ENCODE assay signal across 25 mouse cellular contexts in genomic region chr10:96407846-96408245, GRCm38 (mm10).
DNase-seq lines count a peak whose midpoint lies in the region; ATAC-seq and TF ChIP-seq lines count a peak whose summit lies in the region.
"Had no signal": no experiment of that assay in that cellular context is flagged by ENCODE, and none has a peak within 500 bp of the region (broad histone marks: within the 10 kb centered on the region; RNA-seq: fewer than 3 reads in every experiment).

No protein-coding gene starts in this region.

- no peak overlapping the region for H3K27ac ChIP-seq in liver, adult 2 months (replicated peaks; ENCODE audit: insufficient read depth, low read depth, low read length)
- H3K27ac ChIP-seq in CH12.LX (ENCODE audit: insufficient read depth, low read depth), result no peak overlapping the region
- peak overlapping the region; percentile 19; the same call in 1 of the 2 replicates for H3K27ac ChIP-seq in macrophage
- no peak overlapping the region for H3K27ac ChIP-seq in heart, embryonic 10.5 days
- H3K27ac ChIP-seq: embryonic facial prominence, embryonic 15.5 days; hindbrain, embryonic 15.5 days; layer of hippocampus, adult 2 months; limb, embryonic 13.5 days; liver, embryonic 14.5 days; lung, embryonic 15.5 days; stomach, embryonic 15.5 days had no signal

- no peak overlapping the region for H3K9ac ChIP-seq in liver, adult 2 months (ENCODE audit: low read depth, low read length)
- peak overlapping the region; percentile 27; the same call in 1 of the 2 replicates for H3K9ac ChIP-seq in CH12.LX (ENCODE audit: insufficient read depth, low read depth)
- H3K9ac ChIP-seq: embryonic facial prominence, embryonic 15.5 days; hindbrain, embryonic 15.5 days; limb, embryonic 13.5 days; liver, embryonic 14.5 days; lung, embryonic 15.5 days; stomach, embryonic 15.5 days had no signal

- no peak for ATAC-seq in erythroblast, adult 5-6 weeks (replicated peaks; ENCODE audit: low FRiP score, poor library complexity, severe bottlenecking)
- ATAC-seq: forebrain, embryonic 16.5 days; intestine, embryonic 16.5 days had no signal

- no peak for TF ChIP-seq POLR2A in liver, adult 2 months (IDR thresholded peaks at IDR 0.05; ENCODE audit: extremely low read depth, insufficient read depth, low read length)
- TF ChIP-seq POLR2A in CH12.LX (IDR thresholded peaks at IDR 0.05; ENCODE audit: low read depth, low read length), result no peak

- no peaks in the 10 kb centered on the region for H3K4me1 ChIP-seq in liver, adult 2 months (ENCODE audit: control insufficient read depth, insufficient read depth, low read length)
- H3K4me1 ChIP-seq in CH12.LX (ENCODE audit: control insufficient read depth in 1 of 2, insufficient read depth in 2 of 2), result peaks cover 12 to 15% of the 10 kb centered on the region in 2 experiments
- H3K4me1 ChIP-seq in heart, embryonic 10.5 days, result no peaks in the 10 kb centered on the region
- H3K4me1 ChIP-seq: embryonic facial prominence, embryonic 15.5 days; hindbrain, embryonic 15.5 days; limb, embryonic 13.5 days; lung, embryonic 15.5 days; stomach, embryonic 15.5 days had no signal

- H3K36me3 ChIP-seq in liver, adult 2 months (ENCODE audit: control insufficient read depth, insufficient read depth, low read length), result no peaks in the 10 kb centered on the region
- H3K36me3 ChIP-seq in CH12.LX (replicated peaks in 1 of 2; ENCODE audit: control insufficient read depth in 1 of 2, insufficient read depth in 1 of 2, low read length in 1 of 2), result no peaks in the 10 kb centered on the region
- no peaks in the 10 kb centered on the region for H3K36me3 ChIP-seq in macrophage (ENCODE audit: inconsistent target)
- no peaks in the 10 kb centered on the region for H3K36me3 ChIP-seq in heart, embryonic 10.5 days
- H3K36me3 ChIP-seq: embryonic facial prominence, embryonic 15.5 days; hindbrain, embryonic 15.5 days; limb, embryonic 13.5 days; lung, embryonic 15.5 days; stomach, embryonic 15.5 days had no signal

- no peaks in the 10 kb centered on the region for H3K79me2 ChIP-seq in liver, adult 2 months (ENCODE audit: control insufficient read depth, insufficient read depth, low read length)
- H3K79me2 ChIP-seq in CH12.LX (replicated peaks; ENCODE audit: control insufficient read depth, extremely low read depth, insufficient read depth, poor library complexity, severe bottlenecking), result no peaks in the 10 kb centered on the region
- no peaks in the 10 kb centered on the region for H3K79me2 ChIP-seq in macrophage (ENCODE audit: inconsistent target)

- no peak for TF ChIP-seq EP300 in CH12.LX (IDR thresholded peaks at IDR 0.05; ENCODE audit: low read length)

- DNase-seq in liver, adult 2 months (ENCODE audit: extremely low read depth, low read depth, low spot score), result peak; percentile 3
- no peak for DNase-seq in liver
- peak; percentile 30 for DNase-seq in CH12.LX (ENCODE audit: extremely low read depth)
- DNase-seq in heart, embryonic 10.5 days (ENCODE audit: low spot score), result no peak
- no peak for DNase-seq in embryo, embryonic 11 days
- DNase-seq: adrenal gland, postnatal 14 days; cerebellum, adult 8-10 months; cerebellum, postnatal 36 days; gastrocnemius, postnatal 14 days; kidney, adult 9 months; kidney, postnatal 14 days; lung, postnatal 36 days; thymus, postnatal 4 days had no signal

- in situ Hi-C loops in CH12.LX (cut with MboI; ENCODE audit: low pct_ligation_motif_present, low pct_unique_long_range_greater_than_20kb, low sequenced_read_pairs), result no loop called here

- dilution Hi-C loops in CH12.LX (cut with MboI; ENCODE audit: extremely low pct_ligation_motif_present, extremely low pct_unique_long_range_greater_than_20kb, low sequenced_read_pairs), result no loop called here

- H3K27me3 ChIP-seq in liver, adult 2 months (ENCODE audit: control insufficient read depth, insufficient read depth, low read length), result no peaks in the 10 kb centered on the region
- no peaks in the 10 kb centered on the region for H3K27me3 ChIP-seq in CH12.LX (replicated peaks)
- no peaks in the 10 kb centered on the region for H3K27me3 ChIP-seq in heart, embryonic 10.5 days (ENCODE audit: insufficient read depth, poor library complexity, severe bottlenecking)
- H3K27me3 ChIP-seq: embryonic facial prominence, embryonic 15.5 days; hindbrain, embryonic 15.5 days; limb, embryonic 13.5 days; lung, embryonic 15.5 days; stomach, embryonic 15.5 days had no signal

- peak overlapping the region; percentile 26; the same call in 1 of the 2 replicates for H3K4me2 ChIP-seq in CH12.LX (ENCODE audit: insufficient read depth, low read depth, poor library complexity, severe bottlenecking)
- H3K4me2 ChIP-seq: embryonic facial prominence, embryonic 15.5 days; hindbrain, embryonic 15.5 days; limb, embryonic 13.5 days; lung, embryonic 15.5 days; midbrain, embryonic 11.5 days; stomach, embryonic 15.5 days had no signal

- no peaks in the 10 kb centered on the region for H3K9me3 ChIP-seq in CH12.LX (replicated peaks; ENCODE audit: low read length)
- no peaks in the 10 kb centered on the region for H3K9me3 ChIP-seq in heart, embryonic 10.5 days
- H3K9me3 ChIP-seq: embryonic facial prominence, embryonic 15.5 days; hindbrain, embryonic 15.5 days; limb, embryonic 13.5 days; lung, embryonic 15.5 days; stomach, embryonic 15.5 days had no signal

- no peak for TF ChIP-seq CTCF in liver, adult 2 months (IDR thresholded peaks at IDR 0.05; ENCODE audit: low read depth, low read length)
- no peak for TF ChIP-seq CTCF in CH12.LX (conservative IDR thresholded peaks at IDR 0.05 in 1 of 2, IDR thresholded peaks at IDR 0.05 in 1 of 2; ENCODE audit: low read depth in 2 of 2, low read length in 2 of 2)

- WGBS in liver, adult 2 months, result 69% methylated on average over 3 of the region's 3 CpGs
- 7% methylated on average over 3 of the region's 3 CpGs for WGBS in macrophage (ENCODE audit: missing documents)
- WGBS in heart, embryonic 10.5 days, result 58% methylated on average over 3 of the region's 3 CpGs

- no peak for TF ChIP-seq RAD21 in CH12.LX (IDR thresholded peaks at IDR 0.05; ENCODE audit: low read depth, low read length)

- H3K4me3 ChIP-seq in liver, adult 2 months (ENCODE audit: insufficient read depth, low read depth, low read length), result no peak overlapping the region
- H3K4me3 ChIP-seq in CH12.LX (replicated peaks in 1 of 3; ENCODE audit: low read depth in 2 of 3, low read length in 2 of 3, poor library complexity in 1 of 3) (no peak overlapping the region), macrophage (ENCODE audit: inconsistent target) (no peak overlapping the region)
- H3K4me3 ChIP-seq in heart, embryonic 10.5 days, result no peak overlapping the region
- H3K4me3 ChIP-seq: embryonic facial prominence, embryonic 15.5 days; hindbrain, embryonic 15.5 days; layer of hippocampus, adult 2 months; limb, embryonic 13.5 days; lung, embryonic 15.5 days; stomach, embryonic 15.5 days had no signal

TF ChIP-seq in CH12.LX, 34 proteins besides CTCF, POLR2A, EP300 and RAD21:
- TF ChIP-seq MYC (IDR thresholded peaks at IDR 0.05; ENCODE audit: low read depth, low read length) (no peak), MAFK (IDR thresholded peaks at IDR 0.05; ENCODE audit: insufficient replicate concordance, low read length) (no peak), SIN3A (IDR thresholded peaks at IDR 0.05; ENCODE audit: low read length) (no peak), ZMIZ1 (IDR thresholded peaks at IDR 0.05; ENCODE audit: low read depth, low read length) (no peak), ZC3H11A (IDR thresholded peaks at IDR 0.05; ENCODE audit: low read depth, low read length) (no peak), PAX5 (IDR thresholded peaks at IDR 0.05; ENCODE audit: low read length) (no peak)

Comparison
In these comparisons a context has a peak if more than half of its experiments do, and no peak if none do; other contexts are left out.
1. DNase-seq: peak in liver, adult 2 months (single experiment) and CH12.LX (single experiment); none in liver (single experiment), heart, embryonic 10.5 days (single experiment) and embryo, embryonic 11 days (single experiment).